Mouse (Mus musculus) liver, embryonic 16.5 days (tissue): ENCODE results near the gene Phf1. TPM values are rescaled to one million over a fixed set of nuclear protein-coding genes. Genes with fewer than 3 reads are reported as not detected.

Experiments used
- ATAC-seq: fragments of 200-750 bp; cut with Nextera tagmentation; 2 replicates; pipeline ENCODE4 v1.8.0; 2017; ENCODE audit warnings: low read depth, mild to moderate bottlenecking, moderate number of reproducible peaks, moderate library complexity
- H3K27ac ChIP-seq: fragments of 300-500 bp; sonication (generic); 2 replicates; pipeline ENCODE4 v1.5.1; 2014; ENCODE audit warnings: mild to moderate bottlenecking, low read length
- H3K27me3 ChIP-seq: fragments of 300-500 bp; sonication (generic); 2 replicates; pipeline ENCODE4 v1.6.1; 2014; ENCODE audit warnings: low read depth, low read length, mixed read lengths; ENCODE audit not compliant: control insufficient read depth, insufficient read depth
- H3K36me3 ChIP-seq: fragments of 300-500 bp; sonication (generic); 2 replicates; pipeline ENCODE4 v1.6.1; 2014; ENCODE audit warnings: mild to moderate bottlenecking; ENCODE audit not compliant: control insufficient read depth, insufficient read depth
- H3K4me1 ChIP-seq: fragments of 300-500 bp; sonication (generic); 2 replicates; pipeline ENCODE4 v1.6.1; 2014; ENCODE audit warnings: low read depth, low read length, mixed read lengths; ENCODE audit not compliant: control insufficient read depth
- H3K4me2 ChIP-seq: fragments of 300-500 bp; sonication (generic); 2 replicates; pipeline ENCODE4 v1.6.1; 2014; ENCODE audit warnings: low read depth, low read length, mixed read lengths
- H3K4me3 ChIP-seq: fragments of 300-500 bp; sonication (generic); 2 replicates; pipeline ENCODE4 v1.5.1; 2014; ENCODE audit warnings: low read depth, mild to moderate bottlenecking, low read length
- H3K9ac ChIP-seq: fragments of 300-500 bp; sonication (generic); 2 replicates; pipeline ENCODE4 v1.6.1; 2014; ENCODE audit warnings: low read depth, low read length
- H3K9me3 ChIP-seq: fragments of 300-500 bp; sonication (generic); replicated peaks from 2 replicates; pipeline ENCODE4 v1.6.1; 2016; ENCODE audit warnings: low read length; ENCODE audit not compliant: control insufficient read depth
- whole genome bisulfite sequencing: fragments of 180-500 bp; shearing (Covaris S2); extraction: QIAGEN DNeasy Blood & Tissue Kit; methylation state at CpG from one replicate; pipeline ENCODE4 v1.1.7; 2014; ENCODE audit not compliant: insufficient replicate concordance; 5-methylcytosine and 5-hydroxymethylcytosine counted together
- polyA plus RNA-seq: library from polyadenylated mRNA; unstranded; fragments of >200 nt; fragmentation: Nextera tagmentation; extraction: Ambion mirVana; gene quantifications from 2 replicates; pipeline ENCODE4 v1.2.1, GENCODE M21; 2015

The Phf1 gene
- polyA plus RNA-seq = 2.1 and 2.6 TPM in 2 replicates

DNA sequence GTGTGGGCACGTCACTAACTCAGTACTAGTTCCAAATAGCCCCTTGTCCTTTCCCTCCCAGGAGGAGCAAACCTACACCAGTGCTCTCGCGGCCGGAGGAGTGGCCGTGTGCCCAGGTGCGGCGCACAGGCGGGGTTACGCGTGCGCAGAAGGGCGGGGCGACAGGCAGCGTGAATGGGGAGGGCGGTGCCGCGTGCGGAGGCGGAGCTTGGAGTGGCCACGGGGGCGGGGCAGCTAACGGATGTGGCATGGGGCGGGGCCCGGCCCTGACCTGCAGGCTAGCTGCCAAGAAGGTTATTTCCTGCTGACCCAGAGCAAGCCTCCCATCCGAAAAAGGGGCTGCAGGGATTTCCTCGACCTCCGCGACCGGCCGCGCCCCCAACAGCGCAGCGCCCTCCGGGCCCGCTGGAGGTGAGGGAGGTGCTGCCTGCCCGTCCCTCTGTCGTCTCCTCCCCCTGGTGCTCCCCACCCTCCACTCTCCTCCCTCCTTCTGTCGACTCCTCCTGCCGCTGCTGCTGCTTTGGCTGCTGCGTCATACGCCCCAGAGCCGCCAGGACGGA, at the start of gene Phf1:
TSS of gene Phf1 (plus strand) at position 214 of the 560 bp plus-strand sequence.
- peak; percentile 92 for ATAC-seq
- H3K36me3 ChIP-seq = peaks cover 17% of the 10 kb centered on the region
- no peaks in the 10 kb centered on the region for H3K9me3 ChIP-seq
- WGBS = under 1% methylated on average over 40 of the region's 43 CpGs
- H3K4me3 ChIP-seq = peak within 1 kb of the TSS; percentile 82
- H3K9ac ChIP-seq = peak within 1 kb of the TSS; percentile 79
- H3K4me2 ChIP-seq = peak within 1 kb of the TSS; percentile 96
- H3K27me3 ChIP-seq = no peaks in the 10 kb centered on the region
- H3K4me1 ChIP-seq = peaks cover 23% of the 10 kb centered on the region
- peak within 1 kb of the TSS; percentile 83 for H3K27ac ChIP-seq

DNA sequence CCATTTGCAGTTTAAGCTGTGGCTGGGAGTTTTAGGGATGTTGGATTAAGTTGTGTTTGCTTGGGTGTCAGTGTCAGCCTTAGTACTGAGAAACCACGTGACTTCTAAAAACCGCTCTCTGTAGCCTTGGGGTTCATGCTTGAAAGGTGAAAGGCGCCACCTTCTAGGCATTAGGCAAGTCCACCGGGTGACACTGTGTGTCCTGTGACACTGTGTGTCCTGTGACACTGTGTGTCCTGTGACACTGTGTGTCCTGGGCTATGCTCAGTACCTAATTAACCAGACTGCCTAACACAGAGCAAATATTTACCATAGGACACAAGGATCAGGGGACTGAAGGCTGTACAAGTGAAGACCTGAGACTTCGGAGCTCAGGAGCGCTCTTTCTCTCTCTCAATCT, 49.3 kb upstream of the Phf1 start:
- H3K9ac ChIP-seq = no peak overlapping the region
- H3K9me3 ChIP-seq = no peaks in the 10 kb centered on the region
- H3K27me3 ChIP-seq = peaks cover 6% of the 10 kb centered on the region; the same call in 1 of the 2 replicates
- ATAC-seq = peak; percentile 49
- no peak overlapping the region for H3K4me2 ChIP-seq
- no peak overlapping the region for H3K27ac ChIP-seq
- H3K4me3 ChIP-seq = no peak overlapping the region
- peaks cover 20% of the 10 kb centered on the region for H3K4me1 ChIP-seq
- no peaks in the 10 kb centered on the region for H3K36me3 ChIP-seq
- 76% methylated on average over 6 of the region's 6 CpGs for WGBS

DNA sequence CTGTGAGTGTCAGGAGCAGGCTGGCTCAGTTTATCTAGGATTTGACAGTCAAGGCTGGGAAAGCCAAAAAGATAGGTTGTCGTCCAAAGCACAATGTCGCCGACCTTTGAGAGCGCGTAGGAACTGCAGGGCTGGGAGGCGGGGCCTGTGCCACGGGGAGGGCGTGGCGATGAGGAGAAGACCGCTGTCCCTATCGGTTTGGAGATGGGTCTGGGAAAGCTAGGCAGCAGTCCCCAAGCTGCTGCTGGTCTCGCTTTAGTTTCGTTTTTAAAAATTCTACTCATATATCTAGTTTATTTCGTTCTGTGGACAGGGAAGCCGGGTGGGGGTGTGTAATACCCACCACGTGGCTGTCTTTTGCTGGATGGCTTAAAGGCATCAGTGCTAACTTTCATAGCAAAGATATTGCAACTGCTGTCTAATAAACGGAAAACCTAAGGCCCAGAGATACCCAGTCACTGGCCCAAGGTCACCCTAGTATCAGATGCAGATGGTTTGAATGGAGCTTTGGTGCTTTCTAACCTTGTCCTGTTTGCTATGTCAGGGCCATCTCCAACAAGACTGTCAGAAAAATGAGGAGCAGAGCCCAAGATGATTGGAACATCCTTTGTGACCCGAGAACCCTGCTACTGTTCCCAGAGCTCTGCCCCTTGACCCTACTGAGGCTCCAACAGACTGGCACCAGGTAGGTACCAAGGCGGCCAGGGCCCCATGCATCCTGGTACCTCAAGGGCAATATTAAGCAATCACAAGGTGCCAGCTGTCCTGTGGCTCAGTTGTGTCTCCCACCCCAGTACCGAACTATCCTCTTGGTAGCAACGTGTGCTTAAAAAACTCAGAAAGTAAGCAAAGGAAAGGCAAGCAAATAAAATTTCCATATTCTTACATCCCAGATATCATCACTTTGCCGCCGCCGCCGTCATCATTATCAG, 47.6 kb upstream of the Phf1 start:
- 9% methylated on average over 25 of the region's 25 CpGs for WGBS
- Histone ChIP-seq H3K36me3 (no peaks in the 10 kb centered on the region), H3K27ac (peak overlapping the region; percentile 54), H3K27me3 (peaks cover 6% of the 10 kb centered on the region; the same call in 1 of the 2 replicates), H3K4me3 (peak overlapping the region; percentile 61), H3K4me2 (peak overlapping the region; percentile 95), H3K9ac (peak overlapping the region; percentile 40), H3K9me3 (no peaks in the 10 kb centered on the region), H3K4me1 (peaks cover 20% of the 10 kb centered on the region)
- ATAC-seq = peak; percentile 80

GRCm38 (mm10) chr17:26886047-26886749, 46.7 kb upstream of the Phf1 start:
- WGBS = 7% methylated on average over 30 of the region's 30 CpGs
- peak overlapping the region; percentile 95 for H3K4me2 ChIP-seq
- no peaks in the 10 kb centered on the region for H3K9me3 ChIP-seq
- peak overlapping the region; percentile 40 for H3K9ac ChIP-seq
- peak overlapping the region; percentile 61 for H3K4me3 ChIP-seq
- ATAC-seq = peak; percentile 73
- peaks cover 20% of the 10 kb centered on the region for H3K4me1 ChIP-seq
- H3K27me3 ChIP-seq = peaks cover 6% of the 10 kb centered on the region; the same call in 1 of the 2 replicates
- H3K36me3 ChIP-seq = no peaks in the 10 kb centered on the region
- H3K27ac ChIP-seq = no peak overlapping the region

- no peak for ATAC-seq
- Histone ChIP-seq H3K27ac (no peak overlapping the region), H3K4me3 (no peak overlapping the region), H3K27me3 (peaks cover 6% of the 10 kb centered on the region; the same call in 1 of the 2 replicates), H3K4me2 (no peak overlapping the region), H3K36me3 (no peaks in the 10 kb centered on the region), H3K9me3 (no peaks in the 10 kb centered on the region), H3K4me1 (peaks cover 20% of the 10 kb centered on the region), H3K9ac (no peak overlapping the region)
- 39% methylated on average over 3 of the region's 3 CpGs for WGBS
Measured at GRCm38 (mm10) chr17:26887926-26888325, 44.9 kb upstream of the Phf1 start.

GRCm38 (mm10) chr17:26892635-26893375, 40.0 kb upstream of the Phf1 start:
- H3K4me2 ChIP-seq = no peak overlapping the region
- H3K4me3 ChIP-seq = no peak overlapping the region

DNA sequence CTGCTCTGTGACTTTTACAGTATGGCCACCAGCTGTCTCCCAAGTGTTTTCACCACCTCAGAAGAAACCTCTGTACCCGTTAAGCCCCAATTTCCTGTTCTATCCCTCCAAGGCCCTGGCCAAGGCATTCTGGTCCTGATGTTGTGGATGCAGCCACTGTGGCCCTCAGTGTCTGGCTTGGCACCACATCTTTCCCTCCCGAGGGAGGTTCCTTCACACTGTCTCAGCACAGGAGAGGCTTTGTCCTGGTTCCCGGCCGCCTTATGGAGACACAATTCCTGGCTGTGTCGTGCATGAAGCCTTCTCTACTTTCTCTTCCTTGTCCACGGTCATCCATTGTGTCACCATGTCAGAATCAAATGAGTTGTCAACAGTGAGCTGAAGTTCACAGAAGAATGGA, 39.4 kb upstream of the Phf1 start:
- Histone ChIP-seq H3K9ac (no peak overlapping the region), H3K27me3 (no peaks in the 10 kb centered on the region), H3K4me2 (no peak overlapping the region), H3K9me3 (no peaks in the 10 kb centered on the region), H3K36me3 (no peaks in the 10 kb centered on the region), H3K4me1 (no peaks in the 10 kb centered on the region), H3K27ac (no peak overlapping the region), H3K4me3 (no peak overlapping the region)
- 52% methylated on average over 6 of the region's 6 CpGs for WGBS
- ATAC-seq = no peak

More at GRCm38 (mm10) chr17:26892635-26893375, 40.0 kb upstream of the Phf1 start:
- H3K9ac ChIP-seq = no peak overlapping the region
- no peaks in the 10 kb centered on the region for H3K9me3 ChIP-seq
- no peaks in the 10 kb centered on the region for H3K36me3 ChIP-seq
- ATAC-seq = no peak
- WGBS = 54% methylated on average over 16 of the region's 16 CpGs
- no peaks in the 10 kb centered on the region for H3K27me3 ChIP-seq
- no peak overlapping the region for H3K27ac ChIP-seq
- H3K4me1 ChIP-seq = no peaks in the 10 kb centered on the region

GRCm38 (mm10) chr17:26894342-26894741, 38.5 kb upstream of the Phf1 start:
- no peak overlapping the region for H3K27ac ChIP-seq
- no peak for ATAC-seq
- no peaks in the 10 kb centered on the region for H3K4me1 ChIP-seq
- H3K36me3 ChIP-seq = no peaks in the 10 kb centered on the region
- H3K27me3 ChIP-seq = no peaks in the 10 kb centered on the region
- H3K9me3 ChIP-seq = no peaks in the 10 kb centered on the region
- no peak overlapping the region for H3K9ac ChIP-seq
- no peak overlapping the region for H3K4me2 ChIP-seq
- no peak overlapping the region for H3K4me3 ChIP-seq
- WGBS = 76% methylated on average over 6 of the region's 6 CpGs
